Comparison of ENCODE assay signal across 15 mouse cellular contexts in the genomic region with DNA sequence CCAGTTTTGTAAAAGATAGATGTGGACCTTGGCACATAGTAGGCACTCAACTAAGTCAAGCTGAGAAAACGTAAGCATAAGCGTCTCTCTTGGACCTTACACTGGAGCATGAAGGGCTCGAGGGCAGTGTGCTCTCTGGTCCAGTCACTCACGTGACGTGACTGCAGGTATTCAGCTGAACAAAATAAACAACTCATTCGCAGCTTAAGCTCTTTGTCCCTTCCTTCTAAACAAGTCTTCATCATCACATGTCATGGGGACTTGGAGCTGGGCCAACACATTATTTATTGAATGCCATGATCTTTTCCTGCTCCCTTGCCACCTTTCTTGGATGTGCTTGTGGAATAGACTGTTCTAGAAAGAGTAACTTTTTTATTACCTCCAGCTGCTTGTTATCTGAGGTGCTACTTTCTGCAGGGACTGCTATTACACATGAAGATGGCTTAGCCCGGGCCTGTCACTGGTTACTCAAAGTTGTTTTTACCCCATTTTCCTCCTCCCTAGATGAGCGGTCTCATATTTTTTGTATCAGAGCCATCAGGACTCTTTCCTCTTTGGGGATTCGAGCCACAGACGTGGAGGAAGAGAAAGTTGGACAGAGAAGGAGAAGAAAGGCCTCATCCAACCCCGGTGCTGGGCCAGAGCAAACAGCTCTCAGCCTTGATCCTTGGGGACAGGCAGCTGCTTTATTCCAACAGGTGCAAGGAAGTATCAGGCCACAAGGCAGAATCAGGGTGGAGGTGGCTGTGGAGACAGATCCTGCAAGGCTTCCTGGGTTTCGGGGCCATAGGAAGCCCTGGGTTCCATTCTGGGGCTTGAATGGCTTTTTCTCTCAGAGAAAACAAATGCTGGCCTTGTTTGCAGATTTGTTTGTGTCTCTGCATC.
DNase-seq lines count a peak whose midpoint lies in the region; ATAC-seq and TF ChIP-seq lines count a peak whose summit lies in the region.
"Had no signal": no experiment of that assay in that cellular context is flagged by ENCODE, and none has a peak within 500 bp of the region (broad histone marks: within the 10 kb centered on the region; RNA-seq: fewer than 3 reads in every experiment).

No protein-coding gene starts in this region.

- H3K27me3 ChIP-seq in heart, embryonic 10.5 days (ENCODE audit: insufficient read depth, poor library complexity, severe bottlenecking), result no peaks in the 10 kb centered on the region
- 0 out of 2 replicates have a peak, but pooled peaks cover 1% of the 10 kb centered on the region for H3K27me3 ChIP-seq in ES-Bruce4 (ENCODE audit: control insufficient read depth, insufficient read depth, low read length, poor library complexity, severe bottlenecking)
- no peaks in the 10 kb centered on the region for H3K27me3 ChIP-seq in intestine, postnatal 0 days (replicated peaks; ENCODE audit: control insufficient read depth, insufficient read depth, low read length)
- H3K27me3 ChIP-seq in limb, embryonic 12.5 days, result no peaks in the 10 kb centered on the region
- H3K27me3 ChIP-seq: hindbrain, embryonic 13.5 days; liver, embryonic 13.5 days; megakaryocyte, embryonic 14.5 days had no signal

- no peak for DNase-seq in heart, embryonic 10.5 days (ENCODE audit: low spot score)
- no peak for DNase-seq in heart, postnatal 4 days
- no peak for DNase-seq in spleen, postnatal 4 days (ENCODE audit: low spot score in 2 of 2)
- DNase-seq in spleen, adult 12 weeks (ENCODE audit: low spot score), result no peak
- no peak for DNase-seq in c-Kit-positive CD71-positive TER-119-positive erythroid progenitor cells, embryonic 14.5 days (ENCODE audit: low spot score)
- DNase-seq: cerebellum, postnatal 36 days; liver, embryonic 13.5 days; right cerebral cortex, adult 18-20 months had no signal

- TF ChIP-seq CTCF in ES-Bruce4 (IDR thresholded peaks at IDR 0.05; ENCODE audit: low read depth, low read length), result no peak
- TF ChIP-seq CTCF in intestine, postnatal 0 days (IDR thresholded peaks at IDR 0.05; ENCODE audit: low read depth), result no peak

- peak; percentile 10; the same call in 1 of the 2 replicates for TF ChIP-seq EP300 in ES-Bruce4 (IDR thresholded peaks at IDR 0.05; ENCODE audit: insufficient read depth, low read depth, low read length)

- no peak overlapping the region for H3K9ac ChIP-seq in ES-Bruce4 (ENCODE audit: low read depth, poor library complexity, severe bottlenecking)
- no peak overlapping the region for H3K9ac ChIP-seq in intestine, postnatal 0 days (ENCODE audit: low read depth, low read length)
- no peak overlapping the region for H3K9ac ChIP-seq in limb, embryonic 12.5 days (replicated peaks)
- H3K9ac ChIP-seq: hindbrain, embryonic 13.5 days; liver, embryonic 13.5 days had no signal

- peak; percentile 58 for ATAC-seq in intestine, postnatal 0 days
- no peak for ATAC-seq in limb, embryonic 12.5 days (ENCODE audit: insufficient number of reproducible peaks, insufficient read depth, low FRiP score, low TSS enrichment, low read depth)

- no peaks in the 10 kb centered on the region for H3K9me3 ChIP-seq in heart, embryonic 10.5 days
- no peaks in the 10 kb centered on the region for H3K9me3 ChIP-seq in ES-Bruce4 (replicated peaks; ENCODE audit: control insufficient read depth, insufficient read depth, low read length, poor library complexity, severe bottlenecking)
- H3K9me3 ChIP-seq in intestine, postnatal 0 days (ENCODE audit: control insufficient read depth), result no peaks in the 10 kb centered on the region
- H3K9me3 ChIP-seq in limb, embryonic 12.5 days, result no peaks in the 10 kb centered on the region
- H3K9me3 ChIP-seq: hindbrain, embryonic 13.5 days; liver, embryonic 13.5 days; megakaryocyte, embryonic 14.5 days had no signal

- no peak overlapping the region for H3K4me3 ChIP-seq in heart, embryonic 10.5 days
- no peak overlapping the region for H3K4me3 ChIP-seq in ES-Bruce4 (ENCODE audit: low read depth, low read length)
- no peak overlapping the region for H3K4me3 ChIP-seq in intestine, postnatal 0 days (ENCODE audit: low read depth, low read length)
- no peak overlapping the region for H3K4me3 ChIP-seq in limb, embryonic 12.5 days (replicated peaks)
- H3K4me3 ChIP-seq: erythroblast, embryonic 14.5 days; hindbrain, embryonic 13.5 days; liver, embryonic 13.5 days; megakaryocyte, embryonic 14.5 days had no signal

- no peak overlapping the region for H3K4me2 ChIP-seq in intestine, postnatal 0 days (replicated peaks; ENCODE audit: low read depth)
- H3K4me2 ChIP-seq in limb, embryonic 12.5 days, result no peak overlapping the region
- H3K4me2 ChIP-seq: heart, embryonic 11.5 days; hindbrain, embryonic 13.5 days; liver, embryonic 13.5 days had no signal

- H3K27ac ChIP-seq in heart, embryonic 10.5 days, result peak overlapping the region; percentile 6; the same call in 1 of the 2 replicates
- no peak overlapping the region for H3K27ac ChIP-seq in ES-Bruce4 (ENCODE audit: insufficient read depth, low read length)
- peak overlapping the region; percentile 62 for H3K27ac ChIP-seq in intestine, postnatal 0 days (ENCODE audit: low read depth, low read length)
- peak overlapping the region; percentile 72 for H3K27ac ChIP-seq in limb, embryonic 12.5 days
- H3K27ac ChIP-seq: hindbrain, embryonic 13.5 days; liver, embryonic 13.5 days had no signal

- TF ChIP-seq POLR2A in ES-Bruce4 (IDR thresholded peaks at IDR 0.05; ENCODE audit: insufficient read depth, low read length), result no peak

- H3K36me3 ChIP-seq in heart, embryonic 10.5 days, result no peaks in the 10 kb centered on the region
- H3K36me3 ChIP-seq in ES-Bruce4 (ENCODE audit: control insufficient read depth, insufficient read depth, low read length, poor library complexity, severe bottlenecking), result no peaks in the 10 kb centered on the region
- no peaks in the 10 kb centered on the region for H3K36me3 ChIP-seq in intestine, postnatal 0 days (ENCODE audit: control insufficient read depth, insufficient read depth)
- no peaks in the 10 kb centered on the region for H3K36me3 ChIP-seq in limb, embryonic 12.5 days
- H3K36me3 ChIP-seq: hindbrain, embryonic 13.5 days; liver, embryonic 13.5 days had no signal

- 79% methylated on average over 12 of the region's 12 CpGs for WGBS in heart, embryonic 10.5 days
- 34% methylated on average over 12 of the region's 12 CpGs for WGBS in intestine, postnatal 0 days
- 75% methylated on average over 12 of the region's 12 CpGs for WGBS in limb, embryonic 12.5 days

- no peaks in the 10 kb centered on the region for H3K4me1 ChIP-seq in heart, embryonic 10.5 days
- peaks cover 4% of the 10 kb centered on the region for H3K4me1 ChIP-seq in ES-Bruce4 (ENCODE audit: control insufficient read depth, insufficient read depth, low read length)
- peaks cover 12% of the 10 kb centered on the region for H3K4me1 ChIP-seq in intestine, postnatal 0 days (replicated peaks; ENCODE audit: control insufficient read depth, insufficient read depth, low read length)
- H3K4me1 ChIP-seq in limb, embryonic 12.5 days (replicated peaks), result peaks cover 17% of the 10 kb centered on the region
- H3K4me1 ChIP-seq: hindbrain, embryonic 13.5 days had no signal
